Mouse (Mus musculus) adipocyte (in vitro differentiated cells): ENCODE measurements at regions not wholly inside any gene's neighbourhood (a gene's known extent, or its start where the extent isn't known, plus 50 kb on each side); places are given as distances from the start of the nearest gene placed in this dataset.

ENCODE experiments used
- DNase-seq: peaks from one replicate; pipeline ENCODE4 v3.0.0-alpha.2; 2016; ENCODE audit warnings: low spot score

- peak; percentile 3 for DNase-seq
These were observed 223.5 kb downstream of the Klf5 start for GRCm38 (mm10) chr14:99521954-99522523.

DNA sequence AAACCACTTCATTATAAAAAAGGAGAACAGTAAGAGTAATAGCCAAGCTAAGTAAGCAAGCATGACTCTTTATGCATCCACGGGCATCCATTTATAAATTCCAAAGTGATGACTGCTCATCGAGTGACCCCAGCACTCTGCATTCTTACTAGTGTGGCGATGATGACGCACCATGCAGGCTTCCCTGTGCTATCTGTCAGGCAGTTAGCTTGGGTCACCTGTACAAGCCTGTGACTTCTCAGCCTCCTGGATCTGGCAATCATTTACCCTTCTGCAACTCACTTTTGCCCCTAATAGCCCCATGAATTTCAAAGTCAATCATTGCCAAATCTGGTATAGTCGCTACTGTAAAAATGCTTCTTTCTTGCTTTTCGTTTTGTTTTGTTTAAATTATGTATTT, 237.3 kb downstream of the Klf5 start:
- no peak for DNase-seq

DNA sequence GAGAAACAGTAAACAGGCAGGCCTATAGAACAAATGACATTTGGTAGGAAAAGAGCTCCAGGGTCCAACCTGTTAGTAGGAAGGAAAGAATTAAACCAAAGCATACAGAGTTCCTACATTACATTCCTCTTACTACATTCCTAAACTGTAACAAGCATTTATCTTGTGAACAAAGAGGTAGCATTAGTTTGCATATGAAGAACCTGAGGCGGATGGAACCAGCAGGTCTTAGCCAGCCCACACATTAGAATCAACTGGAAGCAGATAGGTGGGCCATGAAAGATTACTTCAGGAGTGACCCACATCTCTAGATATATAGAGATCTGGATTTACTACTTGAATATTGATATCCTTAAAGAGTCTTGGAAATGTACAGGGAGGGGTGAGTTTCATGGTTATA, 238.8 kb downstream of the Klf5 start:
- no peak for DNase-seq

GRCm38 (mm10) chr14:99541716-99542115, 243.2 kb downstream of the Klf5 start:
- no peak for DNase-seq

- no peak for DNase-seq
These were observed 249.4 kb downstream of the Klf5 start for GRCm38 (mm10) chr14:99547931-99548330.

DNA sequence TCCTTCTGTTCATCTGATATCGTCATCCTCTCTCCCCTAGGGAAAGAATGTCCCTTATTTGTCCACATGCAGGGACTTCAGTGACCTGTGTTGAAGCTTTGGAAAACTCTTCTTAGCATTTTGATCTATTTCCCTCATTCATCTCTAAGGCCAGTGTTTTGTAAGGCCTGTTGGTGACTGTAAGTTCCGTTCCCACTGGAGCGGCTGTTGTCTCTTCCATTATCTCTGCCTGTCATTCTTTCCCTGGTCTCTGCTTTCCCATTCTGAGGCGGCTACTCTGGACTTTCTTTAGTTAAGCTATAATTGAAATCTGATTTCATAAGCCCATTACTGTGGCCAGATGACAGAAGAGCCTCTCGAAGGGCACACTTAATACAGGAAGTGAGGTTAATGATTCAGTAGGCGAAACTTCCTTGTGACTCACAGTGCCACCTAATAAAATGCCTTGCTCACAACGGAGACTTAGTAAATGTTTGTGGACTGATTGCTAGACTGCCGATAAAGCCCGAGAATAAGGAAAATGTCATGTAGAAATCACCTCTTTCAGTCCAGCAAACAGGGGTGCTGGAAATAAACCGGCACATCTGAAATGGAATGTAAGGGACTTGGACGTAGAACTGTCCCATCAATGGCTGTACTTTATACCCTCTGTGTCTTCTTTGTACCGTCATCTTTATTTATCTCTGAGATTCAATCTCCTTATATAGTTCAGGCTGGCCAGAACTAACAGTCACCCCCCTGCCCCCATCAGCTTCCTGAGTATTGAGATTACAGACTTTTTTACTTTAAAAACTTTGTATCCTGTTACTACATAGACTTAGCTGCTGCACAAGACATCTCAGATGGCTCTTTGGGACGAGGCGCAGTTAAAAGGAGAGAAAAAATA, 250.1 kb downstream of the Klf5 start:
- DNase-seq = peak; percentile 4

DNA sequence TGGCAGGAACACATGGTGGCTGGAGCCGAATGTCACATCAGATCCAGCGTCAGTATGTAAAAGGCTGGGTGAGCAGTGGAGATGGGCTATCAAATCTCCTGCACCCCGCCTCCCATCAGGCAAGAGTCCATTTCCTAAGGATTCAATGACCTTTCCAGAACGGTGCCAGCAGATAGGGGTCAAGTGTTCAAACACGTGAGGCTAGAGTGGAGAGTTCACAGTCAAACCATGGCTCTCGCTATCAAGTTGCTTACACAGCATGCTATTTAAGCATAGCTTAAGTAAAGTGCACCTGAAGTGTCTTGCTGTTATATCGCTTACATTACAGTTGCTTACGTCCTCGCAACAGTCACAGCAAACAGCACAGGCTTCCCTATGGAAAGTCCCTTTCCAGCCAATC, 265.5 kb downstream of the Klf5 start:
- no peak for DNase-seq

- DNase-seq = no peak
These were observed 275.7 kb downstream of the Klf5 start for GRCm38 (mm10) chr14:99574146-99574545.

DNA sequence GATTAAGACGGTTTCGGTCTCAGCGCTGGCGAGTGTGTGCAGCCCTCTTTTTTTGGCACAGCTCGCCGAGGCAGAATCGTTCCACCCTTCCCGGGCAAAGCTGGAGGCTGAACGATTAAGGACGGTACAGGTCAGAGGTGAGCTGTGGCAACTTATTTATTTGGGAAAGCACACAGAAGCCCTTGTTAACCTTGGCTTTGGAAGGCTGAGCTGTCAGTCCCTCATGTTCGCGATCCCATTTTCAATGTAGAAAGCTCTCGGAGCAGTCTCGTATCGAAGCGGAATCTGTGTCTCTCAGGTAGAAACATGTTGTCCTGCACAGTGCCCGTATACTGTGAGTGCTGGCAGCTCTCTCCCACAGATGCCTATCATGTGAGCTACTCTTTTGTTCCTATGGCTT, 280.2 kb downstream of the Klf5 start:
- DNase-seq = no peak

- DNase-seq = no peak
These were observed 280.8 kb downstream of the Klf5 start for GRCm38 (mm10) chr14:99579271-99579759.

- no peak for DNase-seq
These were observed 281.3 kb downstream of the Klf5 start for GRCm38 (mm10) chr14:99579765-99580266.

DNA sequence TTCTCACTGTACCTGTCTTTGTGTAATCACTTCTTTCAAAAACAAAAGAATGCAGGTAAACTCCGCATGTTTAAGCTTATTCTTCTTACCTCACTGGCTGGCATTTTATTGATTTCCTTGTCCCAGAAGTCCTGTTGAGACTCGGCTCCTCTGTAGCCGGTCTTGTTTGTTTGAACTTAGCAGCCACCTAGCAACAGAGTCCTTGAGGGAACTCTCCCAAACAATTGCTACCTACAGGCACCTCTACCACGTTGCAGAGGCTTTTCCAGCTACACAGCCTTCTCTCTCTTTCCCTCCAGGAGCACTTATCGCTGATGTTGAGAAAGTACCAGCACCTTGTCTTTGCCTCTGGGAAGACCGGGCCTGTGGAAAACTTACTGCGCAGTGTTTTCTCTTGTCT, 285.7 kb downstream of the Klf5 start:
- DNase-seq = no peak

DNA sequence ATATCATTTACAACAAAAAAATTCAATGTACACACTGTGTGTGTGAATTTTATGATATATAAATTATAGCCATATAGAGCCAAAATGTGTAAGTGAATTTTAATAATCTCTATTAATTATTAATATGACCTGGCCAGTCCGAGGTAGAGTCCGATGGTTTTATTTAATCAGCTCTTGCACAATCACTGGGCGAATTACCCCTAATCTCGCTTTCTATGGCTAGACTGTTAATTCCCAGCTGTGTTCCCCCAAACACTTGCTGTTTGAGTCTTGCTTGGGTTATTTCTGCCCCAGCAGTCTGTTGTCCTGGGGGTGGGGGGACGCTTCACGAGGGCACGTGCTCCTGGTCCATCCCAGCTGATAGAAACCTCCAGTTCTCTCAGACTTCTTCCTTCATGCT, 287.5 kb downstream of the Klf5 start:
- no peak for DNase-seq

DNA sequence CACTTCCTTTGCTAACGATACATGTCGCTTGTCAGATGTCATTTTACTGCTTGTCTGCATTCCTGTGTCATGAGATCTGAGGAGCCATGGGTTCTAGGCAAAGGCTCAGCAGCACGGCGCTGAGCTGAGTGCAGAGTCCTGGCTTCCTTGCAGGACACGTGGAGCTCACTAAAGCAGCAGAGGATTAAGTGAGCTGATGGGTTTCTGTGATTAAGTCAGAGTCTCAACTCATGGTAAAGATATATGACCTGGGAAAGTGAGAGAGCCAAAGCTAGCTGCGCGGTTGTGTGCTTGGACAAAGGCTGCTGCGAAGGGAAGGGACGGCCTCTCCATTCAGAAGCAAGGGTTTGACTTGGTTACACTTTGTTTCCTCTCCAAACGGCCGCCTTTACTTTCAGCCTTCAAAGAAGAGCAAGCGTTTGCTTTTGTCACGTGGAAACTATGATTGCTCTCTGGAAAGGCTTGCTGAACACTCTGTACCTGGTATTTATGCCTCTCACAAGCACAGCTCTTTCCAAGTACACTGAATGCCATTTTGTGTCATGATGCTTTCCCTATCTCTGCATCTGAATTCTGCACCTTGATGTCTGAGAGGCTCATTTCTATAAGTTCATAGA, 292.5 kb downstream of the Klf5 start:
- no peak for DNase-seq

DNA sequence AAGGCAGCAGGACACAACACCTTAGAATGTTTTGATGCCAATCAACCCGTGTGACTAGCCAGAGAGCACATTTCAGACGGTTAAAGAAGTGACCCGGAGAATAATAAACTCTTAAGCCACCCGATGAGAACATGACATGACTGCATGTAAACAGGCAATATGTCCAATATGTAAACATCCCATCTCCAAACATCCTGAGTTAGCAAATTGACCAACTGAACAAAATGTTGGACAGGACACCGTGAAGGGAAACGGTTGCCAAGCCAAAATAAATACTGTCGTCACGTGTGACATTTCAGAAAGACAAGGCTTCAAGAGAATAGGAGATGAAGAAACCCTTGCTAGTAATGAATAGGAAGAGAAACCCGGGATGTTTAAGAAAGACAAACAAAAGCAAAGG, 294.4 kb downstream of the Klf5 start:
- no peak for DNase-seq

GRCm38 (mm10) chr14:99593864-99594263, 295.4 kb downstream of the Klf5 start:
- no peak for DNase-seq

DNA sequence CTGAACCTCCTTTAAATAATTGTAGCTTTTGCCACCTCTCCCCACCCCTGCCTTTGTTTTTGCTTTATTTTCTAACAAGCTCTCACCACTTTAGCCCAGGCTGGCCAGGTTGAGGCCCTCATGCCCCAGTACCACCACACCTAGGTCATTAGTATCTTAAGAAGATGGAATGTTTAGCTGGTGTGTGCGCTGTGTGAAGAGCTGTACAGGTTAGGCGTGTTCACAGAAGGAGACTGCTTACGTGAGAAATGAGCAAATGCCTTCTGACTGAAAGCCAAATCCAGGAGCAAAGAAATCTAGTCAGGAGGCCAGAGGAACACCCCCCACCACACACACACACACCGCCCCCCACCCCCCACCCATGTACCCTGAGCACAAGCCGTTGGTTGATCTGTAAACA, 303.4 kb downstream of the Klf5 start:
- no peak for DNase-seq

DNA sequence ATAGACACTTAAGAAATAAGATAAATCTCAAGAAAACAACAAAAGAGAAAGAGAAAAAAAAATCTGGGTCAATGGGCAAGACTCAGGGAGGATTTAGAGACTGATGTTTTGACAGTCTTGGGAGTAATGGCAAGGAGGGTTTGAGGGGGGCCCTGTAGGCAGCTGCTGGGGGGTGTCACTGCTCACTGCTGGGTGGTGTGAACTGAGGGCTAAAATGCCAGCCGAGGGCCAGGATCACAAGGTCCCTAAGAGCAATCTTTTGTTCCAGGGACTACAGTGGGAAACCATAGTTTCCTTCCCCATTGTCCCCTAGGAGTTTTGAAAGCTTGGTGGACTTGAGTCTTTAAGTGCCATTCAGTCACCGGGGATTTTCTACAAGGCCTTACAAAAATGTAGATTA, 304.8 kb downstream of the Klf5 start:
- no peak for DNase-seq

GRCm38 (mm10) chr14:99605351-99606100, 307.0 kb downstream of the Klf5 start:
- DNase-seq = no peak

DNA sequence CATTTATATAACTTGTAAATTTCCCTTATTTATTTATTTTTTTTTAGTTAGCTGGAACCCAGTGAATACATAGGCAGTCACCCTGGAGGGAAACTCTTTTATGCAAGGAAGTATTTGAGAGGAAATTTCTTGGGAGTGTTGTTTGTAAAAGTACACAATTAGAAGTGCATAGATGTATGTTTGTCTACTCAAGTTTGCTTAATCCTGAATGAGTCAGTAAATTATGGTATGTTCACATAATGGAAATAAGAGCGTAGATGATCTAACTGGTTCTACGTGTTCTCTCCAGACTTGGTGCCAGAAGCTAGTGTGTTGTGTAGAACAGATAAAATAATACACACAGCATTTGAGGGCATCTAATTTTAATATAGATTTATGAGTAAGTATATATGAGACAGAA, 310.5 kb downstream of the Klf5 start:
- DNase-seq = no peak

DNA sequence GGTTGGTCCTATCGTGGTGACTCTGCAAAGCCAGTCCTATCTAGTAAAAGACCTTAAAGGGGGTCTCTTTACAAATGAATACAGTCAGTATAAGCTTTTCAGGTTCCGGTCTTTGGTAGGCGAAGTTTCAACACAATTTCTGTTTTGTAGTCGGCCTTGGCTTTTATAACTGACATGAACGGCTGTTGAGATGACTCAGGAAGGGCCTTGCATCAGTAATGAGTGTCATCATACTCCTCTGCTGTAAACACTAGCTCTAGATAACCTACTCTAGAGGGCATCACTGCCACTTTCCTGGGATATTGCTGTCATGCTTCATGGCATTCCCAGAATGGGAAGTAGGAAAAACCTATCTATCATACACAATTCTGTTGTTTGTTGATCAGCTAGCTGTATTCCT, 312.9 kb downstream of the Klf5 start:
- no peak for DNase-seq

- DNase-seq = no peak
These were observed 313.6 kb downstream of the Klf5 start for GRCm38 (mm10) chr14:99612114-99612513.
